Mouse (Mus musculus): ENCODE results near the gene Mtus2. TPM values are rescaled to one million over a fixed set of nuclear protein-coding genes. Genes with fewer than 3 reads are reported as not detected.
"Not testable (repeated sequence)": the region's sequence is repeated elsewhere in the genome, so short reads cannot be mapped to it uniquely, and the experiment has no call there.

Gene Mtus2
- total and polyA plus RNA-seq, 2 experiments from 2014 or later = 38.0 to 41.6 TPM

GRCm38 (mm10) chr5:148159328-148159727, 202.2 kb downstream of the Mtus2 start:
- Histone ChIP-seq H3K36me3 (ENCODE audit: insufficient read depth, low read length) (no peaks in the 10 kb centered on the region), H3K9ac (replicated peaks; ENCODE audit: low read length, poor library complexity, severe bottlenecking) (no peak overlapping the region), H3K4me3 (ENCODE audit: low read depth, low read length) (no peak overlapping the region), H3K4me1 (ENCODE audit: insufficient read depth, low read length) (peaks cover 5% of the 10 kb centered on the region; the same call in 1 of the 2 replicates), H3K27me3 (ENCODE audit: insufficient read depth, low read length) (no peaks in the 10 kb centered on the region), H3K27ac (ENCODE audit: low read depth, low read length) (no peak overlapping the region), H3K9me3 (ENCODE audit: low read length) (no peaks in the 10 kb centered on the region), H3K4me2 (ENCODE audit: low read depth, low read length, poor library complexity, severe bottlenecking) (no peak overlapping the region)
- WGBS = 38% methylated on average over 8 of the region's 8 CpGs
- ATAC-seq (ENCODE audit: low FRiP score) = peak; percentile 47; the same call in 1 of the 2 replicates
- peak; percentile 33 for DNase-seq (ENCODE audit: low spot score)
- no peak for TF ChIP-seq CTCF (IDR thresholded peaks at IDR 0.05)

GRCm38 (mm10) chr5:148160529-148161154, 203.5 kb downstream of the Mtus2 start:
- H3K4me1 ChIP-seq (ENCODE audit: insufficient read depth, low read length) = peaks cover 5% of the 10 kb centered on the region; the same call in 1 of the 2 replicates
- no peak overlapping the region for H3K4me2 ChIP-seq (ENCODE audit: low read depth, low read length, poor library complexity, severe bottlenecking)
- no peaks in the 10 kb centered on the region for H3K27me3 ChIP-seq (ENCODE audit: insufficient read depth, low read length)
- no peak overlapping the region for H3K9ac ChIP-seq (replicated peaks; ENCODE audit: low read length, poor library complexity, severe bottlenecking)
- TF ChIP-seq CTCF (IDR thresholded peaks at IDR 0.05) = no peak
- 94% methylated on average over 17 of the region's 17 CpGs for WGBS
- DNase-seq (ENCODE audit: low spot score) (no peak), ATAC-seq (ENCODE audit: low FRiP score) (no peak)
- H3K4me3 ChIP-seq (ENCODE audit: low read depth, low read length) = no peak overlapping the region
- H3K9me3 ChIP-seq (ENCODE audit: low read length) = no peaks in the 10 kb centered on the region
- H3K27ac ChIP-seq (ENCODE audit: low read depth, low read length) = no peak overlapping the region
- H3K36me3 ChIP-seq (ENCODE audit: insufficient read depth, low read length) = no peaks in the 10 kb centered on the region

- H3K4me3 ChIP-seq (ENCODE audit: low read depth, low read length) = no peak overlapping the region
- no peaks in the 10 kb centered on the region for H3K9me3 ChIP-seq (ENCODE audit: low read length)
- ATAC-seq (ENCODE audit: low FRiP score) (no peak), DNase-seq (ENCODE audit: low spot score) (no peak)
- H3K36me3 ChIP-seq (ENCODE audit: insufficient read depth, low read length) = no peaks in the 10 kb centered on the region
- TF ChIP-seq CTCF (IDR thresholded peaks at IDR 0.05) = no peak
- H3K4me2 ChIP-seq (ENCODE audit: low read depth, low read length, poor library complexity, severe bottlenecking) = no peak overlapping the region
- no peak overlapping the region for H3K9ac ChIP-seq (replicated peaks; ENCODE audit: low read length, poor library complexity, severe bottlenecking)
- no peak overlapping the region for H3K27ac ChIP-seq (ENCODE audit: low read depth, low read length)
- WGBS = 90% methylated on average over 1 of the region's 1 CpGs
- no peaks in the 10 kb centered on the region for H3K27me3 ChIP-seq (ENCODE audit: insufficient read depth, low read length)
- no peaks in the 10 kb centered on the region for H3K4me1 ChIP-seq (ENCODE audit: insufficient read depth, low read length)
Observed at GRCm38 (mm10) chr5:148165111-148165510, 208.0 kb downstream of the Mtus2 start.

- Histone ChIP-seq H3K9ac (replicated peaks; ENCODE audit: low read length, poor library complexity, severe bottlenecking) (no peak overlapping the region), H3K27ac (ENCODE audit: low read depth, low read length) (no peak overlapping the region), H3K36me3 (ENCODE audit: insufficient read depth, low read length) (no peaks in the 10 kb centered on the region), H3K4me1 (ENCODE audit: insufficient read depth, low read length) (no peaks in the 10 kb centered on the region), H3K4me2 (ENCODE audit: low read depth, low read length, poor library complexity, severe bottlenecking) (no peak overlapping the region), H3K9me3 (ENCODE audit: low read length) (no peaks in the 10 kb centered on the region), H3K27me3 (ENCODE audit: insufficient read depth, low read length) (no peaks in the 10 kb centered on the region), H3K4me3 (ENCODE audit: low read depth, low read length) (no peak overlapping the region)
- 40% methylated on average over 4 of the region's 4 CpGs for WGBS
- no peak for TF ChIP-seq CTCF (IDR thresholded peaks at IDR 0.05)
- ATAC-seq (ENCODE audit: low FRiP score) (no peak), DNase-seq (ENCODE audit: low spot score) (no peak)
Observed at GRCm38 (mm10) chr5:148175091-148175490, 218.0 kb downstream of the Mtus2 start.

- DNase-seq (ENCODE audit: low spot score) (no peak), ATAC-seq (ENCODE audit: low FRiP score) (no peak)
- no peak overlapping the region for H3K4me3 ChIP-seq (ENCODE audit: low read depth, low read length)
- no peak overlapping the region for H3K27ac ChIP-seq (ENCODE audit: low read depth, low read length)
- no peaks in the 10 kb centered on the region for H3K4me1 ChIP-seq (ENCODE audit: insufficient read depth, low read length)
- TF ChIP-seq CTCF (IDR thresholded peaks at IDR 0.05) = no peak
- no peaks in the 10 kb centered on the region for H3K36me3 ChIP-seq (ENCODE audit: insufficient read depth, low read length)
- no peak overlapping the region for H3K9ac ChIP-seq (replicated peaks; ENCODE audit: low read length, poor library complexity, severe bottlenecking)
- H3K27me3 ChIP-seq (ENCODE audit: insufficient read depth, low read length) = no peaks in the 10 kb centered on the region
- 36% methylated on average over 4 of the region's 4 CpGs for WGBS
- H3K4me2 ChIP-seq (ENCODE audit: low read depth, low read length, poor library complexity, severe bottlenecking) = no peak overlapping the region
- H3K9me3 ChIP-seq (ENCODE audit: low read length) = no peaks in the 10 kb centered on the region
Observed at GRCm38 (mm10) chr5:148175742-148176426, 218.8 kb downstream of the Mtus2 start.

GRCm38 (mm10) chr5:148176539-148176938, 219.4 kb downstream of the Mtus2 start:
- H3K9ac ChIP-seq (replicated peaks; ENCODE audit: low read length, poor library complexity, severe bottlenecking); H3K36me3 ChIP-seq (ENCODE audit: insufficient read depth, low read length); H3K4me3 ChIP-seq (ENCODE audit: low read depth, low read length); H3K27ac ChIP-seq (ENCODE audit: low read depth, low read length); DNase-seq (ENCODE audit: low spot score); H3K27me3 ChIP-seq (ENCODE audit: insufficient read depth, low read length); H3K4me2 ChIP-seq (ENCODE audit: low read depth, low read length, poor library complexity, severe bottlenecking); H3K4me1 ChIP-seq (ENCODE audit: insufficient read depth, low read length); ATAC-seq (ENCODE audit: low FRiP score); H3K9me3 ChIP-seq (ENCODE audit: low read length): not testable (repeated sequence)
- 96% methylated on average over 8 of the region's 8 CpGs for WGBS
